Mouse (Mus musculus) limb, embryonic 14.5 days (tissue): ENCODE results near the gene Nlgn2. TPM values are rescaled to one million over a fixed set of nuclear protein-coding genes. Genes with fewer than 3 reads are reported as not detected.
A peak's percentile ranks its signal among the peaks of the same experiment; 100 is the strongest.

Experiments
- ATAC-seq: fragments of 200-750 bp; cut with Nextera tagmentation; 2 replicates; pipeline ENCODE4 v1.8.0; 2017; ENCODE audit warnings: low read depth, moderate number of reproducible peaks, moderate TSS enrichment; ENCODE audit not compliant: low FRiP score
- DNase-seq: peaks from one replicate; pipeline ENCODE4 v3.0.0-alpha.2; 2015; ENCODE audit warnings: low spot score
- H3K27ac ChIP-seq: fragments of 300-500 bp; sonication (generic); replicated peaks from 2 replicates; pipeline ENCODE4 v1.5.1; 2014; ENCODE audit warnings: low read depth, mild to moderate bottlenecking, low read length, moderate library complexity, mixed read lengths
- H3K27me3 ChIP-seq: fragments of 300-500 bp; sonication (generic); 2 replicates; pipeline ENCODE4 v1.6.1; 2014; ENCODE audit warnings: low read length, mixed read lengths; ENCODE audit not compliant: control insufficient read depth, insufficient read depth
- H3K36me3 ChIP-seq: fragments of 300-500 bp; sonication (generic); 2 replicates; pipeline ENCODE4 v1.6.1; 2014; ENCODE audit warnings: mild to moderate bottlenecking, low read length, moderate library complexity, mixed read lengths; ENCODE audit not compliant: control insufficient read depth, insufficient read depth
- H3K4me1 ChIP-seq: fragments of 300-500 bp; sonication (generic); 2 replicates; pipeline ENCODE4 v1.6.1; 2014; ENCODE audit warnings: antibody characterized with exemption, low read length, mixed read lengths; ENCODE audit not compliant: control insufficient read depth, insufficient read depth
- H3K4me2 ChIP-seq: fragments of 300-500 bp; sonication (generic); replicated peaks from 2 replicates; pipeline ENCODE4 v1.6.1; 2014; ENCODE audit warnings: low read depth, mild to moderate bottlenecking, low read length, moderate library complexity; ENCODE audit not compliant: severe bottlenecking
- H3K4me3 ChIP-seq: fragments of 300-500 bp; sonication (generic); replicated peaks from 2 replicates; pipeline ENCODE4 v1.5.1; 2014; ENCODE audit warnings: low read length
- H3K9ac ChIP-seq: fragments of 300-500 bp; sonication (generic); 2 replicates; pipeline ENCODE4 v1.6.1; 2014; ENCODE audit warnings: mild to moderate bottlenecking, low read depth, low read length, moderate library complexity; ENCODE audit not compliant: severe bottlenecking
- H3K9me3 ChIP-seq: fragments of 300-500 bp; sonication (generic); 2 replicates; pipeline ENCODE4 v1.6.1; 2016; ENCODE audit warnings: low read length; ENCODE audit not compliant: control insufficient read depth
- POLR2A ChIP-seq: fragments of 200-500 bp; IDR thresholded peaks from 2 replicates; pipeline ENCODE4 v1.8.0; 2012; ENCODE audit warnings: inconsistent platforms, mild to moderate bottlenecking, moderate library complexity, borderline replicate concordance; ENCODE audit not compliant: insufficient read depth, insufficient read length; ENCODE audit errors: extremely low read depth
- WGBS: fragments of 180-500 bp; shearing (Covaris S2); extraction: QIAGEN DNeasy Blood & Tissue Kit; methylation state at CpG from one replicate; pipeline ENCODE4 v1.1.7; 2014; 5-methylcytosine and 5-hydroxymethylcytosine counted together
- polyA plus RNA-seq, 2 experiments: library from polyadenylated mRNA; depleted of rRNA in 1 of 2; stranded (reverse) in 1 of 2; unstranded in 1 of 2; fragments of >200 nt; fragmentation: Nextera tagmentation in 1 of 2; extraction: Ambion mirVana in 1 of 2; gene quantifications; 2 replicates each; pipeline versions ENCODE4 v1.2.1 to v1.2.3; 2012 to 2014

Nlgn2 gene
- polyA plus RNA-seq, 2 experiments: 11.1 to 96.0 TPM

DNA sequence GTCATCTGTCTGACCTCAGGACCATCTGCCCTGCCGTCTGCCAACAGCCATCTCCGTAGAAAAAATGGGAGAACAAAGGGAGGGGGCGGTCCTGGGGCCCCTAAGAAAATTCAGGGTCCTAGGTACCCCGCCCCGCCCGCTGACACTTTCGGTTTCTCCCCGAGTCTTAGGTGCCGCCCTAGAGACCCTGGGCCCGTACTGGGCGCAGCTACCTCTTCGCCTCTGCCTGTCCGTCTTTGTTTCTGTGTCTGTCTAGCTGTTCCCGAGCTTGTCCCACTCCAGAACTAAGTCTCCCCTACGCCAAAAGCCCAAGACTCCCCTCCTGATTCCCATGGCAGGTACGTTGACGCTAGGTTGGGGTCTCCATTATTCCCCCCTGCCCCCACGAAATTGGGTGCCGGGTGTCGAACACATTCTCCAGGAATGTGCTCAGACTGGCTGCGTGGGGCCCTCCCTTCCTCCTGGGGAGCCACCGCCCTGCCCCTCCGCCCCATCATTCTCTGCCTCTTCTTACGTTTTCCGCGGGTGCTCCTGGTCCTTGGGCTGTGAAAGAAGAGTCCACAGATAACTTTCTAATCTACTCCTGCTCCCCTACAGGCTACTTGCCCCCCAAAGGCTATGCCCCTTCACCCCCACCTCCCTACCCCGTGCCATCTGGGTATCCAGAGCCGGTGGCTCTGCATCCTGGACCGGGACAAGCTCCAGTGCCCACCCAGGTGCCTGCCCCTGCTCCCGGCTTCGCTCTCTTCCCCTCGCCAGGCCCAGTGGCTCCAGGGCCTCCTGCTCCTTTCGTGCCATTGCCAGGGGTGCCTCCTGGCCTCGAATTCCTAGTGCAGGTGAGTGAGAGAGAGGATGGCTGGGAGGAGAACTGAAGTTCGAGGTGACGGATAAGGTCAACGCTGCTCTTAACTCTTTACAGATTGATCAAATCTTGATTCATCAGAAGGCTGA lies 9.4 kb upstream of the Nlgn2 start:
- H3K36me3 ChIP-seq: peaks cover 40% of the 10 kb centered on the region
- ATAC-seq (peak; percentile 34), DNase-seq (peak; percentile 16)
- H3K9ac ChIP-seq: peak overlapping the region; percentile 85
- H3K4me1 ChIP-seq: peaks cover 17% of the 10 kb centered on the region
- H3K27me3 ChIP-seq: no peaks in the 10 kb centered on the region
- TF ChIP-seq POLR2A: no peak
- H3K27ac ChIP-seq: peak overlapping the region; percentile 84
- no peaks in the 10 kb centered on the region for H3K9me3 ChIP-seq
- H3K4me2 ChIP-seq: peak overlapping the region; percentile 93
- H3K4me3 ChIP-seq: peak overlapping the region; percentile 68
- 10% methylated on average over 37 of the region's 37 CpGs for WGBS

DNA sequence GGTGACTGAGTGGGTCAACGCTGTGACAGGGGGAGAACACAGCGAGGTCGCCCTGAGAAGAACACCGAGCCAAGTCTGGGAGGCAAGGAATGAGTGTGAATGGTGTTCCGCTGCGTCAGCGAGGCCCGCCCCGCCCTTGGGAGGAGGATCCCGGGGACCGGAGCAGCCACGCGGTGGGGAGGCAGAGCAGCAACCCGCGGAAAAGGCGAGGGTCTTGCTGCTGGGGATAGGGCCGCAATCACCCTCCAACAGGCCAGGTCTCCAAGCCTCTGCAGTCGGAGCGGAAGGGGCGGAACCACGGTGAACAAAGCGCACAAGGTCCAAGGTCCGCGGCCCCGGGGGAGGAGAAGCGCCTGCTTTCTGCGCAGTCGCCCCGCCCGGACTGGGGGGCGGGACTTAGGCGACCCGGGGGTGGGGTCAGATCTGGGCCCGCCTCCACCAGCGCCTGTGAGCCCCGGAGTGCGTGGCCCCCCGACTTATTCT lies 8.7 kb upstream of the Nlgn2 start, which contains the start of gene Plscr3:
Plscr3 (plus strand) TSS at position 179 of the 483 bp plus-strand sequence.
- under 1% methylated on average over 33 of the region's 38 CpGs for WGBS

GRCm38 (mm10) chr11:69838714-69839104 lies 1.1 kb upstream of the Nlgn2 start:
- H3K36me3 ChIP-seq: peaks cover 6% of the 10 kb centered on the region; the same call in 1 of the 2 replicates
- peaks cover 33% of the 10 kb centered on the region for H3K4me1 ChIP-seq
- H3K27ac ChIP-seq: peak overlapping the region; percentile 83
- no peak for TF ChIP-seq POLR2A
- peaks cover 2% of the 10 kb centered on the region; the same call in 1 of the 2 replicates for H3K27me3 ChIP-seq
- no peak for ATAC-seq
- H3K4me2 ChIP-seq: peak overlapping the region; percentile 50
- H3K9ac ChIP-seq: peak overlapping the region; percentile 63
- H3K4me3 ChIP-seq: peak overlapping the region; percentile 73
- 2% methylated on average over 7 of the region's 7 CpGs for WGBS
- H3K9me3 ChIP-seq: no peaks in the 10 kb centered on the region
- DNase-seq: peak; percentile 20

More for the DNA sequence above, 8.7 kb upstream of the Nlgn2 start, which contains the start of gene Plscr3:
- Histone ChIP-seq H3K4me2 (peak within 1 kb of the TSS; percentile 93), H3K36me3 (peaks cover 32% of the 10 kb centered on the region), H3K27ac (peak within 1 kb of the TSS; percentile 84), H3K4me1 (peaks cover 17% of the 10 kb centered on the region), H3K9ac (peak within 1 kb of the TSS; percentile 85), H3K27me3 (no peaks in the 10 kb centered on the region), H3K4me3 (peak within 1 kb of the TSS; percentile 68), H3K9me3 (no peaks in the 10 kb centered on the region)
- no peak for TF ChIP-seq POLR2A
- peak; percentile 91 for DNase-seq
- ATAC-seq: peak; percentile 95

DNA sequence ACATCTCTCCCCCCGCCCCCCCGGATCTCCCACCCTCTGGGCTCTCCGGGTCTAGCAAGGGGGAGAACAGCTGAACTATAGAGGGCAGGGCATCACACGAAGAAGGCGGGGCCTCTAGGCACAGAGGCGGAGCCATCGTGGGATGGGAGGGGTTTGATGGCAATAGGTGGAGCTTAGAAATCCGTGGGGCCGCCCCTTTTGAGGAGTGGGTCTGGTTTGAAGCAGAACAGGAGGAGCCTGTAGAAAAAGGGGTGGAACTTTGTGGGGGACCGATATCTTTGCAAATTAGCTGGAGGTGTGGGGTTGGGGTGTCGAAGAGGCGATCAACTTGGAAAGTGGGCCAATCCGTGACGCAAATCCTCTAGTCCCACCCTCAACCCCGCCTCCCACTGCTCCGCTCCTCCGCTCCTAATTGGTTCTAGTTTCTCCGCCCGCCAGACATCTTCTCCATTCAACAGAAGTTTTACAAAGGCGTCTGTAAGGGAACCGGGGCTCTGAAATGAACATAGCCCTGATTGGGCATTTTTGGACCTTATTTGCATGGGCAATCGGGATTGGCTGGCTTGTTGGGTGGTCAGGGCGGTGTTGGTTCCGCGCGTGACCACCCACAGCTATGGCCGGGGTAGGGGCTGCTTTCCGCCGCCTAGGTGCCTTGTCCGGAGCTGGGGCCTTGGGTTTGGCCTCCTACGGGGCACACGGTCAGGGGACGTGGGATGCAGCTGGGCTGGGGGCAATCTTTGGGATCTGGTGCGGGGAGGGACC lies 549 bp upstream of the Nlgn2 start, which contains the start of gene Tmem256:
Tmem256 (plus strand) TSS at position 563 of the 762 bp plus-strand sequence.
- peak; percentile 92 for ATAC-seq
- H3K27ac ChIP-seq: peak within 1 kb of the TSS; percentile 83
- peaks cover 12% of the 10 kb centered on the region; the same call in 1 of the 2 replicates for H3K36me3 ChIP-seq
- H3K4me2 ChIP-seq: peak within 1 kb of the TSS; percentile 95
- H3K4me1 ChIP-seq: peaks cover 37% of the 10 kb centered on the region
- TF ChIP-seq POLR2A: 0 out of 2 replicates have a peak, but pooled peaks have one; percentile 69
- DNase-seq: peak; percentile 100
- WGBS: 0% methylated on average over 34 of the region's 34 CpGs
- H3K9ac ChIP-seq: peak within 1 kb of the TSS; percentile 71
- no peaks in the 10 kb centered on the region for H3K9me3 ChIP-seq
- H3K4me3 ChIP-seq: peak within 1 kb of the TSS; percentile 73
- peaks cover 5% of the 10 kb centered on the region; the same call in 1 of the 2 replicates for H3K27me3 ChIP-seq
